Mouse (Mus musculus) thymus, postnatal 0 days (tissue): ENCODE data around the gene Gm21981. TPM values are rescaled to one million over a fixed set of nuclear protein-coding genes. Genes with fewer than 3 reads are reported as not detected.

Experiments
- DNase-seq: peaks from one replicate; pipeline ENCODE4 v3.0.0-alpha.2; 2015; ENCODE audit warnings: low spot score
- polyA plus RNA-seq: library from polyadenylated mRNA; unstranded; fragments of >200 nt; fragmentation: Nextera tagmentation; extraction: Ambion mirVana; gene quantifications from 2 replicates; pipeline ENCODE4 v1.2.1, GENCODE M21; 2015

The Gm21981 gene
- 0.12 and 0.18 TPM in 2 replicates for polyA plus RNA-seq

DNA sequence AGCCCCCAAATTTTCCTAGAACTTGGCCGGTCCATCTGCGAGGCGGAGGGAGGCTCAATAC, at the start of gene Gm21981:
Gene Gm21981, minus strand, starts transcription at position 14 of the 61 bp plus-strand sequence.
- no peak for DNase-seq

GRCm38 (mm10) chr17:47742991-47743734, 48.9 kb upstream of the Gm21981 start:
- DNase-seq = peak; percentile 34

DNA sequence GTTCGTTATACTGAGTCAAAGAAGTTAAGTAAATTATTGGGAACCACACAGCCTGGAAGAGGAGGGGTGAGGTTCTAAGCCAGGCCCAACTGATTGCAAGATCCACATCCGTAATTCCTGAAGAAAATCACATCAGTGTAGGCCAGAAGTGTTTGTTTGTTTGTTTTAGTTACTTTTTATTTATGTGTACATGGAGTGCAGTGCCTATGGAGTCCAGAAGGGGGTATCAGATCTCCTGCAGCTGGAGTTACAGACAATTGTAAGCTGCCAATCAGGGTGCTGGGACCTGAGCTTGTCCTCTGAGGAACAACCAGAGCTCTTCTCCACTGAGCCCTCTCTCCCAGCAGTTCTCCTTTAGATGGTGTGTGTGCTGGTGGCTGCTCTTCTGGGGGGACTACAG, 45.9 kb upstream of the Gm21981 start:
- no peak for DNase-seq

DNA sequence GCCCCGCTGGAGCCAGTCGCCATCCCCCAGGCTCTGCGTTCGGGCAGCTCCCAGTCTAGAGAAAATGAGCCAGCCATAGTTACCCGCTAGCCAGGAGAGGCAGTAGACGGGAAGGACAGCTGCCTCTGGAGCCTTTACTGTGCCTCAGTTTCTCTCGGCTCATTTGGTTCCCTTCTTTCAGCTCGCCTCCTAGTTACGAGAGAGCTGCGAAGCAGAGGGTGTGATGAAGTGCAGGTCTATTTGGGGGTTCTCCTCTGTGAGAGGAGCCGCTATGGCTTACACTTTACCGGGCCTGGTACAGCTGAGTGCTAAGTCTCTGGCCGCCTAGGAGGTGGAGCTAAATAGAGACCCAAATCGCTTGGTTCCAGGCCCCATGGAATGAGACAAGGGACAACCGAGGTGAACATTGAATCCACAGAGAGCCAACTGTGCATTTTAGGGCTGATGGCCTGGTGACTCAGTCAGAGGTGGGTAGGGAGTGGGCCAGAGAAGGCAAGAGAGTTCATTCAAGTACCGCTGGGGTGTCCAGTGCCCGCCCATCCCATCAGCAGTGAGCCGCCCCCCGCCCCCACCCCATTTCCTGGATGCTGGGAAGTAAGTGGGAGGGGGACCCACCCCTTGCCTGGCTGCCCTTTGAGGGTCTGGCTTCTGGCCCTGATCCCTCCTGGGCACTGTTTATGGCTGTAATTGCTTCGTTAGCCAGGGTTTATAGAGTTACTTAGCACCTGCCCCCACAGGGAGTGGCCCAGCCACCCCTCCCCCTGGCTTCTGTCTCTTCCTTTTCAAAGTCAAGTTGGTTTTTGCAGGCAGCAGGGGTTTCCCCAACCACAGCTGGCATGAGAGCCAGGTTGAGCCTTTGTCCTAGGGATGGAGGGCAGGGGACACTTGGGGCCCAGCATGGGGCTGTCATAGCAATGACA, 44.9 kb upstream of the Gm21981 start:
- DNase-seq = peak; percentile 47

GRCm38 (mm10) chr17:47738066-47738878, 44.0 kb upstream of the Gm21981 start:
- peak; percentile 46 for DNase-seq

- peak; percentile 46 for DNase-seq
These were observed 43.2 kb upstream of the Gm21981 start for GRCm38 (mm10) chr17:47737271-47738065.

DNA sequence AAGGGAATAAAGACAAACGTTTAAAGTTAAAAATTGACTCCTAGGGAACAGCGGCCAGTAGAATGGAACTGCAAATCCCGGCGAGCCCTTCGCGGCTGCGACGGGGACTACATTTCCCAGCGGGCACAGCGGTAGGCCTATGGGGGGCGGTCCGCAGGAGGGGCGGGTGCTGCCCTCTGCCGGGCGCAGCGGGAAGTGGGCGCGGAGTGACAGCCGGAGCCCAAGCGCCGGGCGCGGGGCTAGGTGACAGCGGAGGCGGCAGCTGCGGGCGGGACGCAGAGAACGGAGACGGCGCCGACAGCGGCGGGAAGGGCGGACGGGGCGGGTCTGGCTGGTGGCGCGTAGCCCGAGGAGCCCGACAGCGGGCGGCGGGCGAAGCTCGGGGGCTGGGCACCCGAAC, 42.6 kb upstream of the Gm21981 start, which contains the start of gene Tfeb:
Gene Tfeb, plus strand, starts transcription at position 175 of the 400 bp plus-strand sequence.
- DNase-seq = peak; percentile 94

- DNase-seq = no peak
These were observed 41.4 kb upstream of the Gm21981 start for GRCm38 (mm10) chr17:47735553-47736100.

- DNase-seq = no peak
These were observed 36.6 kb upstream of the Gm21981 start for GRCm38 (mm10) chr17:47730633-47731575.

DNA sequence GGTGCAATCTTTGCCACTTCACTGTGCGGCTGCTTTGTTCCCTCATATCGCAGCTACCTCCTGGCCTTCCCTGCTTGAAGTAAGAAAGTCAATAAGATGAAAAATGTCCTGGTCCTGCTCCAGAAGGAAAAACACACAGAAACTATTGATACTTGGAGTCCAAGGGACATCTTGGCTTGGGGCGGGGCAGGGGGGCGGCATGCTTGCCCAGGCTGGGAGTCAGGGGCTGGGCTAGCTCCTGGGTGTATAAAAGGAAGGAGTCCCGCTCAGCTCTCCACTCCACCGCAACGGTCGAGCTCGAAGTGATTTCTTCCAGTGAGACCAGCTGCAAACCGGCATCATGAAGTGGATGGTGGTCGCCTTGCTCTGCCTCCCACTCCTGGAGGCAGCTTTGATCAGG, 32.3 kb upstream of the Gm21981 start, which contains the start of gene Pgc:
Gene Pgc, plus strand, starts transcription at position 277 of the 400 bp plus-strand sequence.
- no peak for DNase-seq

GRCm38 (mm10) chr17:47721183-47721582, 26.9 kb upstream of the Gm21981 start:
- no peak for DNase-seq

- DNase-seq = no peak
These were observed 20.8 kb upstream of the Gm21981 start for GRCm38 (mm10) chr17:47715037-47715436.

DNA sequence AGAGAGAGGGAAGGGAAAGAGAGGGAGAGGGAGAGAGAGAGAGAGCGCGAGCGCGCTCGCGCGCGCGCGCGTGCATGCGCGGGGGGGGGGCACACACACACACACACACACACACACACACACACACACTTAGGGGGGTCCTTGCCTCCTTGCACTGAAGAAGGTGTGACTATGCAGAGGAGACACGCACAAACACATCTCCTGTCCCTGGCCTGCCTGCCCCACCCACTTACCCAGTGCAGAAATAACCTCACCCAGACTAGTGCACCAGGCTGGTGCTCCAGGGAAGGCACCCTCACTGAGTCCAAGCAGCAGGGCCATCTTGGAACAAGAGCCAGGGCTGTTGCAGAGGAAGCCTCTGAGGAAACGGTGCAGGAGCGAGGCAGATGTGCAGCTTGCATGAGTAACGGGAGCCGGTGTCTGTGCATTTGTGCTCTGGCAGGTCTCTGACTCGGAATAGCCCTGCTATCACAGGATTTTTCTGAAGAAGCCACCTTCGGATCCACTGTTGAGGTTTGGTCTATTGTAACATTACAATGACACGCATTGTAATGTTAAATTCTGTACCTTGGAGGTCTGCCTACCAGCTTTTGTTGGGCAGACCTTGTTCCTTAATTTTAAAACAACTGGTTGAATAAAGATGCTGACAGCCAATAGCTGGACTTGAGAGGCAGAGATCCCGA, 18.8 kb upstream of the Gm21981 start:
- DNase-seq = no peak

DNA sequence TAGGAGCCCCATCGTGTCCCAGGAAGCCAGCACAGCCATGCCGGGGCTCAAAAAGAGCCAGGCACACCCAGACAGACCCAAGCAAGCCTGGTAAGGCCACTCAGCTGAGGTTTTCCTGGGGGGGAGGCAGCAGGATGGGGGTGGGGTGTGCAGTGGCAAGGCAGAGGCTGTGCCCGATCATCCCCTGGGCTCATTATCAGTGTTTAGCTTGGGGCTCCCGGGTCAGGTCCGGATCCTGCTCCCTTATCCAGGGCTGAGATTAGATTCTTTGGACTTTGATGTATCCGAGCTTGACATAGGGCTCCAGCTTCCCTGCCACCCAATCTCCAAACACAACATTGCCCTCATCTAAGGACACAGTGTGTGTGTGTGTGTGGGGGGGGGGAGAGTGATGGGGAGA, 17.6 kb upstream of the Gm21981 start:
- no peak for DNase-seq

DNA sequence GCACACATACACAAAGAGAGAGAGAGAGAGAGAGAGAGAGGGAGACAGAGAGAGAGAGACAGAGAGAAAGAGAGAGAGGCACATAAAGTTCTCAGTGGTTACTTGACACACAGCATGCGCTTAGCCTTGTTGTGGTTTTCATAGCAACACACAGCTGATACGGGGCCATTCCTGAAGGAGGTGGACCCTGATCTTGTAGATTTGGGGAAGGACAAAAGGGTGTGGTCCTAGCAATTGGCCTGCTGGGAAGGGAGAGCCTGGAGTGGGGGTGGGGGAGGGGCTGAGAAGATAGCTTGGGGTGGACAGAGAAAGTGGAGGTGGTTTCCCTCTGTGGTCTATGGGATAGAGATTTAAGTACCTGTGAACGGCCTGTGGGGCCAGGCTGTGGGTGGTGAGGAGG, 15.8 kb upstream of the Gm21981 start:
- no peak for DNase-seq

GRCm38 (mm10) chr17:47708972-47709371, 14.7 kb upstream of the Gm21981 start:
- DNase-seq = no peak

- DNase-seq = no peak
These were observed 13.7 kb upstream of the Gm21981 start for GRCm38 (mm10) chr17:47707961-47708360.

- no peak for DNase-seq
These were observed 11.9 kb upstream of the Gm21981 start for GRCm38 (mm10) chr17:47706196-47706595.

DNA sequence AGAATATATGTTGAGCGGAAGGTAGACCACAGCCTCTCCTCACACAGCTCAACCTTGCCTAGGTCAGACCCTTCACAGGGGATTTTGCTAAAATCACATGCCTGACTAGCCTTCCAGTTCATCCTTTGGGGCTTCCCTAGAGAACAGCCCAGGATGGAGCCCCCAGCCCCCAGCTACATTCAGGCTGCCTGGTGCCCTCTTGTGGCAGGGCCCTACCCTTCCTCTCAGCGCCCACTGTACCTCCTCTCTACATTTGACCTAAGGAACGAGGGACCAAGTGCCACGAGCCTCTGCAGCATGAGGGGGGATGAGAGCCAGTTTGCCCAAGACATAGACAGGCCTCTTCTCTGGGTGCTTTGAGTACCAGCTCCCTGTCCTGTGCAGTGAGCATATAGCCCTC, 10.4 kb upstream of the Gm21981 start:
- no peak for DNase-seq
